Mouse (Mus musculus) thymus, postnatal 36 days (tissue): ENCODE results near the gene Zan.

Experiments
- DNase-seq, 2 experiments: peaks; one replicate each; pipeline ENCODE4 v3.0.0; 2022; ENCODE audit warnings: mixed read lengths in 2 of 2

Zan gene

GRCm38 (mm10) chr5:137476964-137477363 is at the start of gene Zan:
Zan (minus strand) TSS chr5:137477064.
- no peak for DNase-seq

- DNase-seq = peak in 1 of 2 experiments; percentile 51
Observed at GRCm38 (mm10) chr5:137526192-137526936, 49.5 kb upstream of the Zan start.

- DNase-seq = no peak
Observed at GRCm38 (mm10) chr5:137525511-137525910, 48.6 kb upstream of the Zan start.

- DNase-seq = no peak
Observed at GRCm38 (mm10) chr5:137524671-137525070, 47.8 kb upstream of the Zan start.

- no peak for DNase-seq
Observed at GRCm38 (mm10) chr5:137524251-137524515, 47.3 kb upstream of the Zan start.

GRCm38 (mm10) chr5:137523396-137524250 is 46.8 kb upstream of the Zan start:
- no peak for DNase-seq

- no peak for DNase-seq
Observed at GRCm38 (mm10) chr5:137522711-137523110, 45.8 kb upstream of the Zan start.

GRCm38 (mm10) chr5:137521861-137522260 is 45.0 kb upstream of the Zan start:
- no peak for DNase-seq

- no peak for DNase-seq
Observed at GRCm38 (mm10) chr5:137519691-137520550, 43.1 kb upstream of the Zan start.

- DNase-seq = no peak
Observed at GRCm38 (mm10) chr5:137518436-137518835, 41.6 kb upstream of the Zan start, which contains the start of gene Gigyf1. Gigyf1 (plus strand) TSS chr5:137518548.

- DNase-seq = no peak
Observed at GRCm38 (mm10) chr5:137514811-137515210, 37.9 kb upstream of the Zan start.

GRCm38 (mm10) chr5:137513951-137514721 is 37.3 kb upstream of the Zan start:
- DNase-seq = no peak

GRCm38 (mm10) chr5:137512847-137513794 is 36.3 kb upstream of the Zan start:
- DNase-seq = no peak

GRCm38 (mm10) chr5:137511706-137512105 is 34.8 kb upstream of the Zan start:
- DNase-seq = no peak

- peak; percentile 35 to 69 for DNase-seq
Observed at GRCm38 (mm10) chr5:137510573-137511390, 33.9 kb upstream of the Zan start.

GRCm38 (mm10) chr5:137510014-137510501 is 33.2 kb upstream of the Zan start:
- DNase-seq = peak; percentile 80 to 82

- peak; percentile 39 to 47 for DNase-seq
Observed at GRCm38 (mm10) chr5:137504041-137504440, 27.2 kb upstream of the Zan start.

GRCm38 (mm10) chr5:137502667-137503110 is 25.8 kb upstream of the Zan start:
- peak; percentile 79 to 82 for DNase-seq

GRCm38 (mm10) chr5:137501709-137502666 is 25.1 kb upstream of the Zan start, which contains the start of gene Pop7:
Pop7 (minus strand) TSS chr5:137502518.
- peak; percentile 100 for DNase-seq
